Mouse (Mus musculus) ovary, postnatal 14 days (tissue): Measurements from ENCODE around the gene Xkr8.
"Not testable (repeated sequence)": the region's sequence is repeated elsewhere in the genome, so short reads cannot be mapped to it uniquely, and the experiment has no call there.

Source experiments
- DNase-seq: peaks from one replicate; pipeline ENCODE4 v3.0.0; 2022; ENCODE audit warnings: low spot score

The Xkr8 gene

GRCm38 (mm10) chr4:132732148-132732684 is at the start of gene Xkr8:
TSS of gene Xkr8 (minus strand) at chr4:132732546.
- peak; percentile 82 for DNase-seq

GRCm38 (mm10) chr4:132780288-132780687 is 47.9 kb upstream of the Xkr8 start:
- no peak for DNase-seq

- DNase-seq, result no peak
Measured at GRCm38 (mm10) chr4:132778562-132779201, 46.3 kb upstream of the Xkr8 start.

GRCm38 (mm10) chr4:132776764-132777163 is 44.4 kb upstream of the Xkr8 start:
- peak; percentile 66 for DNase-seq

GRCm38 (mm10) chr4:132774905-132775304 is 42.6 kb upstream of the Xkr8 start:
- DNase-seq, result no peak

GRCm38 (mm10) chr4:132771776-132772175 is 39.4 kb upstream of the Xkr8 start:
- no peak for DNase-seq

GRCm38 (mm10) chr4:132767914-132768876 is 35.8 kb upstream of the Xkr8 start, which contains the start of gene Rpa2:
TSS of gene Rpa2 (plus strand) at chr4:132768332.
- DNase-seq, result peak; percentile 96

GRCm38 (mm10) chr4:132763125-132763524 is 30.8 kb upstream of the Xkr8 start:
- DNase-seq, result not testable (repeated sequence)

- no peak for DNase-seq
Measured at GRCm38 (mm10) chr4:132762602-132763001, 30.3 kb upstream of the Xkr8 start.

GRCm38 (mm10) chr4:132760296-132760695 is 27.9 kb upstream of the Xkr8 start:
- no peak for DNase-seq

GRCm38 (mm10) chr4:132757633-132758351 is 25.4 kb upstream of the Xkr8 start:
- DNase-seq, result no peak

GRCm38 (mm10) chr4:132756974-132757373 is 24.6 kb upstream of the Xkr8 start, which contains the start of gene Smpdl3b:
TSS of gene Smpdl3b (minus strand) at chr4:132757252.
- DNase-seq, result peak; percentile 66

GRCm38 (mm10) chr4:132752992-132753391 is 20.6 kb upstream of the Xkr8 start:
- DNase-seq, result no peak

- no peak for DNase-seq
Measured at GRCm38 (mm10) chr4:132749258-132749982, 17.1 kb upstream of the Xkr8 start.

- DNase-seq, result no peak
Measured at GRCm38 (mm10) chr4:132748778-132749177, 16.4 kb upstream of the Xkr8 start.

- DNase-seq, result no peak
Measured at GRCm38 (mm10) chr4:132747664-132748259, 15.4 kb upstream of the Xkr8 start.

GRCm38 (mm10) chr4:132746911-132747517 is 14.7 kb upstream of the Xkr8 start:
- no peak for DNase-seq

GRCm38 (mm10) chr4:132743992-132744911 is 11.9 kb upstream of the Xkr8 start:
- DNase-seq, result no peak

GRCm38 (mm10) chr4:132741491-132741890 is 9.1 kb upstream of the Xkr8 start:
- no peak for DNase-seq
